Mouse (Mus musculus) megakaryocyte, embryonic 14.5 days (primary cell): ENCODE data around the gene Zscan29.

ENCODE experiments used
- FLI1 ChIP-seq: IDR thresholded peaks from 2 replicates; pipeline ENCODE4 v1.6.1; 2012; ENCODE audit warnings: low read length, inconsistent platforms, mixed read lengths
- GATA1 ChIP-seq: IDR thresholded peaks from 3 replicates; pipeline ENCODE4 v1.6.1; 2012; ENCODE audit warnings: mixed read lengths, low read length, inconsistent platforms, borderline replicate concordance

DNA sequence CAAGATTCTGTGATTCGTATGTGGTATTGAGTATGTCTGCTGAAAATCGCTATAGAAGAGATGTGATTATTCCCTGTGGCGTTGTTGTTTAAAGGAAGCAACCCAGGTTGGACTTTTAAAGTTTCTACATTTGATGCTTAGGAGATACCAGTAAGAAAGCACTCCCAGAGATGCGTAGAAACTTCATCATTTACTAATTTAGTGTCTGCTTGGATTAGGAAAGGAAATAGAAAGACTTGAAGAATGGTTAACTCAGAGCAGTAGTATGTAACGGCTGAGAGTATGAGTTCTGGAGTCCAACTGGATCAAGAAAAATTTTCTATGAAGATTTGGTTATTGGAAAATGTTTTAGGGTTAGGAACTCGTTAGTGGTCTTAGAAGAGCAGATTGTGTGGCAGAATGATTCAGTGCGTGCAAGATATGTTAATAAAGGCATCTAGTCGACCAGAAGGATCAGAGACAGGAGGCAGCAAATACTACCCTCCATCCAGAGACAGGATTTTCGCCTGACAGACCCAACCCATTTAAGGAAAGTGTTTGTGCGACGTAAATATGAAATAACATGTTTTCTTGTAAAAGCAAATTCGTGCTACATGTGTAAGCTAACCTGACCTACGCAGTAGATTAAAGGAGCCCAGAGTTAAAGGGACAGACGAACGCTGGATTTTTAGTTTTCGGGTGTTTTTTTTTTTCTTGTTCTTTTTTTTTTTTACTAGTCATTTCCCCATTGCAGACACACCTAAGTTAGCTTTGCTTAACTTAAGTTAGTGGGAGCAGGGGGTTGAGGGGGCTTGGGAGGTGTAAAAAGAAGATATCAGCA, 29.5 kb downstream of the Zscan29 start:
- no peak for TF ChIP-seq GATA1
- TF ChIP-seq FLI1 = no peak
